Mouse (Mus musculus): Measurements from ENCODE around the gene Cul5. TPM values are rescaled to one million over a fixed set of nuclear protein-coding genes. Genes with fewer than 3 reads are reported as not detected.

Gene Cul5
- total RNA-seq (2021): 10 to 100 TPM; 51.0 to 54.4 TPM
- long read RNA-seq, experiment 1, transcript Cul5-201 (19 exons, 3,585 nt): major isoform, 25 of 35 reads
- long read RNA-seq, experiment 1, partial matches to known transcripts: 5 of 35 reads
- long read RNA-seq, experiment 1, other reads (novel, unspliced or antisense): 4 of 35 reads
- long read RNA-seq, experiment 2, transcript Cul5-201 (19 exons, 3,585 nt): major isoform, 34 of 43 reads
- long read RNA-seq, experiment 2, partial matches to known transcripts: 1 of 43 reads
- long read RNA-seq, experiment 2, other reads (novel, unspliced or antisense): 8 of 43 reads

GRCm38 (mm10) chr9:53669680-53670219 lies at the start of gene Cul5:
TSS of gene Cul5 (minus strand) at chr9:53670014.
- intact Hi-C loops (cut with DNase I): loop anchor here (10.0 kb wide), 1 partner anchor 155 kb away; no protein-coding TSS in a partner anchor
- peak; percentile 44 to 58 for DNase-seq (ENCODE audit: low spot score in 2 of 2)

- peak; percentile 78 to 84 for DNase-seq (ENCODE audit: low spot score in 2 of 2)
- intact Hi-C loops (cut with DNase I): loop anchor here (10.0 kb wide), 1 partner anchor 119 kb away; no protein-coding TSS in a partner anchor
Observed at GRCm38 (mm10) chr9:53705992-53706696, 36.3 kb upstream of the Cul5 start, which contains the start of gene Rab39. TSS of gene Rab39 (minus strand) at chr9:53706232.

DNA sequence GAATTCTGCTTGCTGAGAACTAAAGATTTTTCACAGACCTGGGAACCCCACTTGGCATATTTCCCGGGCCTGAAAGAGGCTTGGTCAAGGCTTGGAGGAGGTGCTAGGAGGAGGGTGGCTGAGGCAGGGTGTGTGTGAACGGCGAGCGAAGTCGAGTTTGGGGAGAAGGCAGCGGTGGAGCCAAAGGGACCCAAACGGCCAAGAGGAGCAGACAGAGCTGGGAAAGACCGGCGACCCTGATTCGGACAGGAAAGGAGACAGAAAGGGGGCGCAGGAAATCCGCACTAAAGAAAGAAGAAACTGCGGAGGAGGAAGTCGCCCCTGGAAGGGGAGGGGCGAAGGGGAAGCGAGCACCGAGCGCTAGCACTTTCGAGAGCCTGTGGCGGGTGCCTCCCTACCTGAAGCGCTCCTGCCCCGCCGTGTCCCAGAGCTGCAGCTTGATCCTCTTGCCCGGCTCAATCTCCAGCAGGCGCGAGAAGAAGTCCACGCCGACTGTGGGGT lies 35.7 kb upstream of the Cul5 start:
- DNase-seq (ENCODE audit: low spot score in 2 of 2): peak; percentile 12 to 45
- intact Hi-C loops (cut with DNase I): loop anchor here (10.0 kb wide), 1 partner anchor 119 kb away; no protein-coding TSS in a partner anchor

DNA sequence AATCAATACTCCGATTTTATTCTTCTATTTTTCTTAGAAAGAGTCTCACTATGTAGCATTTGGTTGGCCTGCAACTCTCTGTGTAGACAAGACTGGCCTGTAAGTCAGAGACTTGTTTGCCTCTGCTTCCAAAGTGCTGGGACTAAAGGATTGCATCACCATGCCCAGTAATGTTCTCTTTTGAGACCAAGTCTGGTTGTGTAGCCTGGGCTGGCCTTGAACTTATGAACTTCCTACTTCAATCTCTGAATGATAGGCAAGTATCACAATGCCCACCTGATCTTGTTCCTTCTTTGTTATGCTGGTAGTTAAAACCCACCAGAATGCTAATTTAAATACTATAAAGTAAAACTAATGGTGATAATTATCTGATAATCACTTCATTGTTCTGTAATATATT lies 33.2 kb upstream of the Cul5 start:
- intact Hi-C loops (cut with DNase I): loop anchor here (10.0 kb wide), 1 partner anchor 122 kb away; no protein-coding TSS in a partner anchor

DNA sequence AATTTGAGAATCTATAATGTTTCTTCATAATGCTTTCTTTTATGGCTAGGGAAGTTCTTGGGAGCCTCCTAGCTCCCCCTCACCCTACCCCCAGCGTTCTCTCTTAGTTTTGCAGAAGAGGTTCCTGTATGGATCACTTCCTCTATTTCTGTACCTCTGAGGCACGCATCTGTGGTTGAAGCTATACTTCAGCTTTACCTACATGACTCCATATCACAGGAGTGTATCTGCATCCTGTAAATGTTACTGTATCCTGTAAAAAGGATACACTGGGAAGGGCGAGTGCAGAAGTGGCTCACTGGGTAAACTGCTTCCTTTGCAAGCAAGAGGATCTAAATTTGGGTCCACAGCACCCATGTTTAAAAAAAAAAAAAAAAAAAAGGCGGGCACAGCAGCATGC lies 30.7 kb upstream of the Cul5 start:
- intact Hi-C loops (cut with DNase I): loop anchor here (10.0 kb wide), 1 partner anchor 124 kb away; no protein-coding TSS in a partner anchor

More for the DNA sequence above, 33.2 kb upstream of the Cul5 start:
- no peak for DNase-seq (ENCODE audit: low spot score in 2 of 2)

GRCm38 (mm10) chr9:53695846-53696245 lies 26.0 kb upstream of the Cul5 start:
- intact Hi-C loops (cut with DNase I): no loop called here
- DNase-seq (ENCODE audit: low spot score in 2 of 2): no peak

More for the DNA sequence above, 30.7 kb upstream of the Cul5 start:
- no peak for DNase-seq (ENCODE audit: low spot score in 2 of 2)

GRCm38 (mm10) chr9:53693718-53694117 lies 23.9 kb upstream of the Cul5 start:
- intact Hi-C loops (cut with DNase I): no loop called here
- DNase-seq (ENCODE audit: low spot score in 2 of 2): no peak

GRCm38 (mm10) chr9:53691745-53692670 lies 22.2 kb upstream of the Cul5 start:
- intact Hi-C loops (cut with DNase I): no loop called here

DNA sequence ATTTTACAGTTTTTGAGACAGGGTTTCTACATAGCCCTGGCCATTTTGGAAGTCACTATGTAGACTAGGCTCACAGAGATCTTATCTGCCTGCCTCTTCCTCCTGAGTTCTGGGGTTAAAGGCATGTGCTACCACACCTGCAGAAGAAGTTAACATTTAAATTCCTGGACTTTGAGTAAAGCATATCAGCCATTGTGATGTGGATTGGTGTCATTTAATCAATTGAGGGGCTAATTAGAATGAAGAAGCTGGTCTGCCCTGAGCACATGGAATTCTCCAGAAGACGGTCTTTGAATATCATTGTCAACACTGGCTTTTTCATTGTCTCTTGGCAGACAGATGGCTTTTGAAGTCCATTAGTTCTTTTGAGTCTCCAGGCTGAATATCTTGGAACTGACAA lies 11.0 kb upstream of the Cul5 start:
- intact Hi-C loops (cut with DNase I): no loop called here
- DNase-seq (ENCODE audit: low spot score in 2 of 2): no peak

More at GRCm38 (mm10) chr9:53691745-53692670, 22.2 kb upstream of the Cul5 start:
- DNase-seq (ENCODE audit: low spot score in 2 of 2): no peak

- DNase-seq (ENCODE audit: low spot score in 2 of 2): no peak
- intact Hi-C loops (cut with DNase I): loop anchor here (10.0 kb wide), 1 partner anchor 148 kb away; no protein-coding TSS in a partner anchor
Observed at GRCm38 (mm10) chr9:53676921-53677320, 7.1 kb upstream of the Cul5 start.

DNA sequence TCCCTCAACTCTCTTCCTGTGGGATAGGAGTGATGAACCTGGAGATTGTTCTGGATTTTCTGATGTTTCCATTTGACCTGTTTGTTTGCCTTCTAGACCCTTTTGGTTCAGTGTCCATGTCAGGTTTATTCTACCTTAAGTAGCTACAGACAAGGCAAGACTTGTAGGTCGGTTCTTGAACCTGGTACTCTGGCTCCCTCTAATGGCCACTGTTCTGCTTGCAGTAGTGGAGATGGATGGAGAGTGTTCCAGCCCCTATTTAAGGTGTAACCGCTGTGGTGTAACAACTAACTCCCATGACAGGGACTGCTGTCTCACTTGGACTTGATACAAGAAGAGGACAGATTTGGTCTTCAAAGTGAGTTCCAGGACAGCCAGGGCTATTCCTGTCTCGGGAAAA lies 3.8 kb upstream of the Cul5 start:
- peak; percentile 66 to 81 for DNase-seq (ENCODE audit: low spot score in 2 of 2)
- intact Hi-C loops (cut with DNase I): loop anchor here (10.0 kb wide), 1 partner anchor 151 kb away; no protein-coding TSS in a partner anchor

GRCm38 (mm10) chr9:53667020-53667669 lies 2.7 kb downstream of the Cul5 start:
- intact Hi-C loops (cut with DNase I): no loop called here
- DNase-seq (ENCODE audit: low spot score in 2 of 2): peak; percentile 93 to 94

DNA sequence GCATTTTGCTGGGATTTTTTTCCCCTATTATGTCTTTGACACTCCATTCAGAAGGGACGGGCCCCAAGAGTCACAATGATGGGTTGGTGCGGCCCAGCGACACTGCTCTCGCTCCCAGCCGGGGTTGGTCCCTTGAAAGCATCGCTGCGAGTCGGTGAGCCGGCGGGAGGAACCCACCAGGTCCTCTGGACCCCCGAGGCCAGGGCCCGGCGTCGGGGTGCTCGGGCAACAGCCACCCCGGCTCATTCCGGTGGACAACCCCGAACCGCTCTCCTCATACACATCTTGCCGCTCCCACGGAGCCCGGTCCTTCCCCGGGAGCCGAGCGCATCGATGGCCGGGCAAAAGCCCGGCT lies 3.2 kb downstream of the Cul5 start:
- no peak for DNase-seq (ENCODE audit: low spot score in 2 of 2)
- intact Hi-C loops (cut with DNase I): no loop called here

GRCm38 (mm10) chr9:53665428-53665827 lies 4.4 kb downstream of the Cul5 start:
- DNase-seq (ENCODE audit: low spot score in 2 of 2): no peak
- intact Hi-C loops (cut with DNase I): no loop called here

GRCm38 (mm10) chr9:53664819-53665218 lies 5.0 kb downstream of the Cul5 start:
- no peak for DNase-seq (ENCODE audit: low spot score in 2 of 2)
- intact Hi-C loops (cut with DNase I): no loop called here

- no peak for DNase-seq (ENCODE audit: low spot score in 2 of 2)
- intact Hi-C loops (cut with DNase I): loop anchor here (5.0 kb wide), 1 partner anchor 82 kb away; no protein-coding TSS in a partner anchor
Observed at GRCm38 (mm10) chr9:53634796-53635195, 35.0 kb downstream of the Cul5 start.

DNA sequence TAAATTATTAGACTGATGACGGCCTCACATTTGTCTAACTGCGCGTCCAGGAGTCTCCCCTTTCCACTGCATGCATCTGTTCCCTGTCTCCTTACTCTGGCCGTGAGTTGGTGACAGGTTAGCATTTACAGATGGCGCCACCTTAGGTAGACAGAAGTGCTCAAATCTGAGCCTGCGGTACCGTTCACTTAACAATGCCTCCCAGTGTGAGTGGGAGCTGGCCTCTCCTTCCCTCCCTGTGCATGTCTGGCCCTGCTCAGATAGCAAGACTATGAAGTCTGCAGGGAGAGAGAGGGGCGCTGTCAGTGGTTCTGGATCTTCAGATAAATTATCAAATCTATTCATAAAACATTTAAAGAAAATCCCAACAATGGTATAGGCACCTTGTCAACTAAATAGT lies 54.6 kb downstream of the Cul5 start:
- intact Hi-C loops (cut with DNase I): no loop called here

GRCm38 (mm10) chr9:53614286-53614685 lies 55.5 kb downstream of the Cul5 start:
- intact Hi-C loops (cut with DNase I): no loop called here
- no peak for DNase-seq (ENCODE audit: low spot score in 2 of 2)

More for the DNA sequence above, 54.6 kb downstream of the Cul5 start:
- DNase-seq (ENCODE audit: low spot score in 2 of 2): no peak

Measured in left cerebral cortex, postnatal 14 days (tissue).